Comparison of ENCODE assay signal across 26 mouse cellular contexts in the genomic region with DNA sequence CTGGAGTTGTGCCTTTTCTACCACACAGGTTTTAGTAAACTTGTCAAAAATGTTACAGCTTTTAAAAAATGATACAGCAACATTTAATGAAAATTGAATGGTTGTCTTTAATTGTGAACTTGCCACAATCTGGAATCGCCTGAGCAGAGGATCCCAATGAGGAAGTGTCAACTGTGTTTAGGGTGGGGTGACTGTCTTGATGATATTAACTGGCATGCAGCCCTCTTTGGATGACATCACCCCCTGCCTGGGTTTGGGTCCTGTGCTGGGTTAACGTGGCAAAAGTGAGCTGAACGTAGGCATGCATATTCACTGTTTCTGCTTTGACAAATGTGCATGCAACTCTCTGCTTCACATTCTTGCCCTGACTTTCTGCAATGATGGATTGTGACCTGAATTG.
"Had no signal": no experiment of that assay in that cellular context is flagged by ENCODE, and none has a peak within 500 bp of the region (broad histone marks: within the 10 kb centered on the region; RNA-seq: fewer than 3 reads in every experiment).

No protein-coding gene starts in this region.

- H3K9ac ChIP-seq: limb, embryonic 12.5 days; limb, embryonic 13.5 days; limb, embryonic 15.5 days; liver, embryonic 12.5 days; liver, embryonic 13.5 days; liver, embryonic 14.5 days; liver, embryonic 15.5 days; liver, postnatal 0 days; lung, embryonic 14.5 days; lung, embryonic 15.5 days; midbrain, embryonic 12.5 days; midbrain, embryonic 13.5 days; midbrain, embryonic 15.5 days; neural tube, embryonic 12.5 days; neural tube, embryonic 13.5 days had no signal

- H3K4me1 ChIP-seq: limb, embryonic 10.5 days; limb, embryonic 12.5 days; limb, embryonic 13.5 days; limb, embryonic 15.5 days; liver, embryonic 15.5 days; lung, embryonic 15.5 days; midbrain, embryonic 10.5 days; midbrain, embryonic 12.5 days; midbrain, embryonic 13.5 days; midbrain, embryonic 15.5 days; neural tube, embryonic 12.5 days; neural tube, embryonic 13.5 days had no signal

- H3K9me3 ChIP-seq: limb, embryonic 10.5 days; limb, embryonic 12.5 days; limb, embryonic 13.5 days; limb, embryonic 15.5 days; liver, embryonic 12.5 days; liver, embryonic 13.5 days; liver, embryonic 15.5 days; lung, embryonic 15.5 days; megakaryocyte, embryonic 14.5 days; midbrain, embryonic 10.5 days; midbrain, embryonic 12.5 days; midbrain, embryonic 13.5 days; midbrain, embryonic 15.5 days; neural tube, embryonic 12.5 days; neural tube, embryonic 13.5 days had no signal

- H3K36me3 ChIP-seq: limb, embryonic 12.5 days; limb, embryonic 15.5 days; lung, embryonic 15.5 days; midbrain, embryonic 10.5 days; midbrain, embryonic 13.5 days; midbrain, embryonic 15.5 days; neural tube, embryonic 12.5 days had no signal

- H3K27me3 ChIP-seq: limb, embryonic 12.5 days; limb, embryonic 13.5 days; limb, embryonic 15.5 days; liver, embryonic 12.5 days; liver, embryonic 13.5 days; liver, embryonic 15.5 days; lung, embryonic 15.5 days; megakaryocyte, embryonic 14.5 days; midbrain, embryonic 12.5 days; midbrain, embryonic 13.5 days; midbrain, embryonic 15.5 days; neural tube, embryonic 12.5 days; neural tube, embryonic 13.5 days had no signal

- H3K4me3 ChIP-seq: left cerebral cortex, adult 2 months; limb, embryonic 10.5 days; limb, embryonic 12.5 days; limb, embryonic 13.5 days; limb, embryonic 15.5 days; liver, embryonic 12.5 days; liver, embryonic 13.5 days; liver, embryonic 15.5 days; lung, embryonic 15.5 days; megakaryocyte, embryonic 14.5 days; midbrain, embryonic 10.5 days; midbrain, embryonic 12.5 days; midbrain, embryonic 13.5 days; midbrain, embryonic 15.5 days; myocyte; neural tube, embryonic 12.5 days; neural tube, embryonic 13.5 days had no signal

- H3K27ac ChIP-seq: left cerebral cortex, adult 2 months; limb, embryonic 10.5 days; limb, embryonic 12.5 days; limb, embryonic 13.5 days; limb, embryonic 15.5 days; liver, embryonic 12.5 days; liver, embryonic 13.5 days; liver, embryonic 14.5 days; liver, embryonic 15.5 days; lung, embryonic 15.5 days; macrophage; midbrain, embryonic 10.5 days; midbrain, embryonic 12.5 days; midbrain, embryonic 13.5 days; midbrain, embryonic 15.5 days; neural tube, embryonic 12.5 days; neural tube, embryonic 13.5 days had no signal

- DNase-seq: liver; liver, embryonic 13.5 days; liver, postnatal 0 days; lung, adult 2 months; lung, embryonic 14.5 days; lung, postnatal 14 days; lung, postnatal 4 days; midbrain, embryonic 14.5 days had no signal
